30 mouse cellular contexts compared by ENCODE assay signal in the genomic region with DNA sequence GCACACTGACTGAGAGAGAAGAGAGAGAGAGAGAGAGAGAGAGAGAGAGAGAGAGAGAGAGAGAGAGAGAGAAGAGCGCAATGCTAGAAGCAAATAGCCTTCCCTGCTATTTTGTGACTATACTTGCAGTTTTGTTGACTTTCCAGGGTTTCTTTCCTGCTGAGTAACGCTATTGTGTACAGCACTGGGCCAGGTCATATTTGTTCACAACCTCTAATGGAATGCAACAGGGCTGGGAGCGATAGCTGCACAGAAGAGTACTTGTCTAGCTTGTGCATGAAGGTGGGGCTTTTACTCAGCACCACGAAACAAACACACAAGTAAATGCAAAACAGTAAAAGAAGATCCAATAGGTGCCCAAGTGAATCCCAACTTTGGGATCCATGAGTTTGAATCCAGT. TPM values are rescaled to one million over a fixed set of nuclear protein-coding genes. Genes with fewer than 3 reads are reported as not detected.
DNase-seq lines count a peak whose midpoint lies in the region; ATAC-seq lines count a peak whose summit lies in the region.
"Had no signal": no experiment of that assay in that cellular context is flagged by ENCODE, and none has a peak within 500 bp of the region (broad histone marks: within the 10 kb centered on the region; RNA-seq: fewer than 3 reads in every experiment).

No protein-coding gene starts in this region.

- peak; percentile 22 to 53 for DNase-seq in lung, adult 18-20 months
- no peak for DNase-seq in lung, postnatal 14 days
- DNase-seq in R1 (ENCODE audit: low read depth, low spot score) = peak; percentile 17
- DNase-seq in layer of hippocampus, adult 9-10 months (ENCODE audit: low spot score) = no peak
- DNase-seq in adrenal gland, adult 18-20 months (ENCODE audit: low spot score in 2 of 2) = no peak
- DNase-seq: adrenal gland, postnatal 25 days; cerebellum, adult 9-10 months; heart, adult 2 months; thymus, adult 18-20 months; thymus, postnatal 36 days had no signal

- no peaks in the 10 kb centered on the region for H3K9me3 ChIP-seq in lung, embryonic 16.5 days (ENCODE audit: control insufficient read depth, low read length)
- no peaks in the 10 kb centered on the region for H3K9me3 ChIP-seq in stomach, embryonic 15.5 days
- H3K9me3 ChIP-seq: embryonic facial prominence, embryonic 15.5 days; forebrain, embryonic 15.5 days; hindbrain, embryonic 12.5 days; midbrain, embryonic 10.5 days; neural tube, embryonic 15.5 days had no signal

- WGBS in lung, embryonic 16.5 days = 58% methylated on average over 4 of the region's 4 CpGs
- WGBS in stomach, embryonic 15.5 days = 75% methylated on average over 4 of the region's 4 CpGs

- no peak overlapping the region for H3K9ac ChIP-seq in lung, embryonic 16.5 days (ENCODE audit: low read length)
- no peak overlapping the region for H3K9ac ChIP-seq in stomach, embryonic 15.5 days
- H3K9ac ChIP-seq: embryonic facial prominence, embryonic 15.5 days; forebrain, embryonic 15.5 days; hindbrain, embryonic 12.5 days; neural tube, embryonic 15.5 days had no signal

- peaks cover 3% of the 10 kb centered on the region for H3K4me1 ChIP-seq in lung, embryonic 16.5 days (replicated peaks; ENCODE audit: control insufficient read depth, insufficient read depth, low read length)
- H3K4me1 ChIP-seq in stomach, embryonic 15.5 days = no peaks in the 10 kb centered on the region
- H3K4me1 ChIP-seq: embryonic facial prominence, embryonic 15.5 days; forebrain, embryonic 15.5 days; hindbrain, embryonic 12.5 days; neural tube, embryonic 15.5 days had no signal

- no peak overlapping the region for H3K4me3 ChIP-seq in lung, embryonic 16.5 days (ENCODE audit: low read length)
- no peak overlapping the region for H3K4me3 ChIP-seq in stomach, embryonic 15.5 days (replicated peaks)
- H3K4me3 ChIP-seq: embryonic facial prominence, embryonic 15.5 days; forebrain, embryonic 15.5 days; heart, adult 2 months; hindbrain, embryonic 12.5 days; left cerebral cortex, adult 2 months; midbrain, embryonic 10.5 days; neural tube, embryonic 15.5 days had no signal

- H3K27me3 ChIP-seq in lung, embryonic 16.5 days (ENCODE audit: control insufficient read depth, insufficient read depth, low read depth, low read length) = no peaks in the 10 kb centered on the region
- H3K27me3 ChIP-seq in stomach, embryonic 15.5 days (replicated peaks) = no peaks in the 10 kb centered on the region
- H3K27me3 ChIP-seq: embryonic facial prominence, embryonic 15.5 days; forebrain, embryonic 15.5 days; hindbrain, embryonic 12.5 days; neural tube, embryonic 15.5 days had no signal

- no peak overlapping the region for H3K4me2 ChIP-seq in lung, embryonic 16.5 days (ENCODE audit: low read depth, low read length)
- no peak overlapping the region for H3K4me2 ChIP-seq in stomach, embryonic 15.5 days
- H3K4me2 ChIP-seq: embryonic facial prominence, embryonic 15.5 days; forebrain, embryonic 15.5 days; hindbrain, embryonic 12.5 days; neural tube, embryonic 15.5 days had no signal

- H3K36me3 ChIP-seq in lung, embryonic 16.5 days (ENCODE audit: control insufficient read depth, insufficient read depth, low read length) = no peaks in the 10 kb centered on the region
- H3K36me3 ChIP-seq in stomach, embryonic 15.5 days = no peaks in the 10 kb centered on the region
- H3K36me3 ChIP-seq: embryonic facial prominence, embryonic 15.5 days; forebrain, embryonic 15.5 days; hindbrain, embryonic 12.5 days; midbrain, embryonic 10.5 days; neural tube, embryonic 15.5 days had no signal

- ATAC-seq in lung, embryonic 16.5 days (ENCODE audit: low read depth) = peak; percentile 70; the same call in 1 of the 2 replicates
- ATAC-seq in stomach, embryonic 15.5 days (ENCODE audit: insufficient read depth, low FRiP score, low read depth) = peak; percentile 87
- ATAC-seq: forebrain, embryonic 15.5 days; intestine, postnatal 0 days had no signal

- H3K27ac ChIP-seq in lung, embryonic 16.5 days (ENCODE audit: low read length) = peak overlapping the region; percentile 31
- H3K27ac ChIP-seq in stomach, embryonic 15.5 days = peak overlapping the region; percentile 71; the same call in 1 of the 2 replicates
- H3K27ac ChIP-seq: embryonic facial prominence, embryonic 15.5 days; forebrain, embryonic 15.5 days; heart, adult 2 months; hindbrain, embryonic 12.5 days; left cerebral cortex, adult 2 months; midbrain, embryonic 10.5 days; neural tube, embryonic 15.5 days had no signal

RNA-seq across cellular contexts. Expression of a gene that starts 11.7 kb away (rescaled TPM):
- polyA plus RNA-seq in lung, embryonic 16.5 days (2015; fragmentation: Nextera tagmentation; extraction: Ambion mirVana) = not detected in 2 replicates
- not detected in 2 replicates for polyA plus RNA-seq in stomach, embryonic 15.5 days (2015; fragmentation: Nextera tagmentation; extraction: Ambion mirVana)
- total RNA-seq in adrenal gland, adult 18-20 months (2021) = not detected
- total RNA-seq: adrenal gland, postnatal 25 days; gastrocnemius, adult 8-10 months; heart, adult 2 months; heart, postnatal 25 days; layer of hippocampus, postnatal 10 days; left cerebral cortex, adult 2 months; left cerebral cortex, postnatal 36 days; MEL had no signal
- polyA plus RNA-seq: brain, embryonic 14.5 days; C2C12; embryonic facial prominence, embryonic 15.5 days; forebrain, embryonic 15.5 days; heart, embryonic 14.5 days; hindbrain, embryonic 12.5 days; intestine, postnatal 0 days; kidney, embryonic 14.5 days; large intestine, adult 2 months; limb, embryonic 14.5 days; midbrain, embryonic 10.5 days; neural tube, embryonic 15.5 days had no signal

Comparison
In these comparisons a context has a peak if more than half of its experiments do, and no peak if none do; other contexts are left out.
1. DNase-seq: peak in lung, adult 18-20 months (2 of 2) and R1 (single experiment); none in lung, postnatal 14 days (single experiment), layer of hippocampus, adult 9-10 months (single experiment) and adrenal gland, adult 18-20 months (0 of 2).